Comparison of ENCODE assay signal across 28 mouse cellular contexts in the genomic region with DNA sequence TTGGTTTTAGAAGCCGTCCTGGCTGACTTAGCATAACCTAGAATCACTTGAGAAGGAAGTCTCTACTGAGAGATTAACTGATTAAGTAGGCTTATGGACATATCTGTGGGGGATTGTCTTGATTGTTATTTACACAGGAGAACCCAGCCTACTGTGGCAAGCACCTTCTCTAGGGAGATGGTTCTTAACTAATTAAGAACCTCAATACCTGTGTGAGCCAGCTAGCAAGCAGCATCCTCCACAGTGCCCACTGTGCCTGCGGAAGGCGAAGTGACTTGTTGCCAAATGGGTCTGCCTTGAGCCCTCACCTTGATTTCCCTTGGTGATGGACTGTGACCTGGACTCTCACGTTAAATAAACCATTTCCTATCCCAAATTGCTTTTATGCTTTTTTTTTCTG.
"Had no signal": no experiment of that assay in that cellular context is flagged by ENCODE, and none has a peak within 500 bp of the region (broad histone marks: within the 10 kb centered on the region; RNA-seq: fewer than 3 reads in every experiment).

No protein-coding gene starts in this region.

- H3K4me2 ChIP-seq: embryonic facial prominence, embryonic 12.5 days; embryonic facial prominence, embryonic 13.5 days; embryonic facial prominence, embryonic 15.5 days; forebrain, embryonic 12.5 days; forebrain, embryonic 13.5 days; forebrain, embryonic 15.5 days had no signal

- H3K9me3 ChIP-seq: embryonic facial prominence, embryonic 12.5 days; embryonic facial prominence, embryonic 13.5 days; embryonic facial prominence, embryonic 15.5 days; forebrain, embryonic 10.5 days; forebrain, embryonic 12.5 days; forebrain, embryonic 13.5 days; forebrain, embryonic 15.5 days; heart, embryonic 10.5 days had no signal

- DNase-seq: cerebellum, adult 2 months; cerebellum, adult 8-10 months; cerebellum, adult 9-10 months; cerebellum, adult 9-11 months; cerebellum, postnatal 10 days; cerebellum, postnatal 14 days; cerebellum, postnatal 25 days; cerebellum, postnatal 36 days; embryo, embryonic 11 days; forebrain, postnatal 0 days; gastrocnemius, adult 2 months; gastrocnemius, postnatal 10 days; gastrocnemius, postnatal 14 days; gastrocnemius, postnatal 25 days; gastrocnemius, postnatal 36 days; heart, adult 18-20 months; heart, adult 2 months had no signal

- H3K4me3 ChIP-seq: embryonic facial prominence, embryonic 12.5 days; embryonic facial prominence, embryonic 13.5 days; embryonic facial prominence, embryonic 15.5 days; erythroblast, embryonic 14.5 days; forebrain, embryonic 10.5 days; forebrain, embryonic 12.5 days; forebrain, embryonic 13.5 days; forebrain, embryonic 15.5 days; gastrocnemius, adult 2 months; heart, adult 2 months; heart, embryonic 10.5 days had no signal

- H3K27me3 ChIP-seq: embryonic facial prominence, embryonic 12.5 days; embryonic facial prominence, embryonic 15.5 days; forebrain, embryonic 15.5 days had no signal

- ATAC-seq: forebrain, embryonic 13.5 days; forebrain, embryonic 14.5 days; forebrain, embryonic 15.5 days; forebrain, embryonic 16.5 days; forebrain, postnatal 0 days had no signal

- H3K9ac ChIP-seq: embryonic facial prominence, embryonic 12.5 days; embryonic facial prominence, embryonic 13.5 days; embryonic facial prominence, embryonic 15.5 days; forebrain, embryonic 12.5 days; forebrain, embryonic 13.5 days; forebrain, embryonic 15.5 days; forebrain, postnatal 0 days had no signal

- H3K4me1 ChIP-seq: embryonic facial prominence, embryonic 12.5 days; embryonic facial prominence, embryonic 13.5 days; embryonic facial prominence, embryonic 15.5 days; forebrain, embryonic 12.5 days; heart, embryonic 10.5 days had no signal

- H3K27ac ChIP-seq: embryonic facial prominence, embryonic 12.5 days; embryonic facial prominence, embryonic 13.5 days; embryonic facial prominence, embryonic 15.5 days; forebrain, embryonic 10.5 days; forebrain, embryonic 12.5 days; forebrain, embryonic 13.5 days; forebrain, embryonic 15.5 days; gastrocnemius, adult 2 months; heart, adult 2 months; heart, embryonic 10.5 days had no signal

- H3K36me3 ChIP-seq: embryonic facial prominence, embryonic 12.5 days; embryonic facial prominence, embryonic 13.5 days; embryonic facial prominence, embryonic 15.5 days; forebrain, embryonic 10.5 days; forebrain, embryonic 12.5 days; forebrain, embryonic 15.5 days; heart, embryonic 10.5 days had no signal
